Mouse (Mus musculus) v-Abl transformed pro-B cells (cell line): ENCODE measurements at regions not wholly inside any gene's neighbourhood (a gene's known extent, or its start where the extent isn't known, plus 50 kb on each side); places are given as distances from the start of the nearest gene placed in this dataset.

Experiments used
- in situ Hi-C, 2 experiments: fragments of 400-800 bp; cut with MboI; formaldehyde crosslinking; loops; one replicate each; pipeline ENCODE4 v1.15.1; 2025; ENCODE audit not compliant: unreplicated experiment in 2 of 2

DNA sequence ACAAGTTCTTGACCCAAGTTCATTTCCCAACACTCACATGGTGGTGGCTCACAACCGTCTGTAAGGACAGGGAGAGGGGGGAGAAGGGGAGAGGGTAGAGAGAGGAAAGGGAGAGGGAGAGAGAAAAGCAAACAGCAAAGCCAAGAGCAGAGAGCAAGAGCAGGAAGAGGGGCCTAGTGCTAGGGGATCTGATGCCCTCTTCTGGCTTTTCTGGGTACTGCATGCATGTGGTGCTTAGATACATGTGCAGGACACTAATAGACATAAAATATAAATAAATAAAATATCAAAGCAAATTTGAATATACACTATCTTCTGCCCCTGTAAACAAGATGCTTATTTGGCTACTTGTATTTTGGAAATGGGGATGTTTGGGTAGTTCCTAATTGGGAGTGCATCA, 91.2 kb downstream of the Rnf138rt1 start:
- in situ Hi-C loops: loop anchor here (5.0 to 25.0 kb wide), 6 partner anchors 242 to 745 kb away; partner anchors contain the start of gene Ap1s2 (in 1 of the 2)
